Mouse (Mus musculus): ENCODE results near the gene Vamp3. TPM values are rescaled to one million over a fixed set of nuclear protein-coding genes. Genes with fewer than 3 reads are reported as not detected.

Vamp3 gene
- polyA plus RNA-seq, 1 experiment, result 45.0 TPM

- TF ChIP-seq POLR2A (IDR thresholded peaks at IDR 0.05; ENCODE audit: borderline replicate concordance, control insufficient read depth, low read depth, low read length) (no peak), CTCF (IDR thresholded peaks at IDR 0.05; ENCODE audit: control insufficient read depth, insufficient read depth, low read length) (no peak)
- H3K4me1 ChIP-seq (ENCODE audit: control insufficient read depth, insufficient read depth, low read length), result no peaks in the 10 kb centered on the region; the same call in 1 of the 2 replicates
- no peak overlapping the region for H3K27ac ChIP-seq (ENCODE audit: control insufficient read depth, insufficient read depth, low read depth, low read length, poor library complexity)
- H3K4me3 ChIP-seq (replicated peaks; ENCODE audit: control insufficient read depth, low read depth, low read length), result no peak overlapping the region
- WGBS, result 5% methylated on average over 4 of the region's 4 CpGs
Observed at GRCm38 (mm10) chr4:151068751-151069150, 11.0 kb upstream of the Vamp3 start.

- no peak overlapping the region for H3K4me3 ChIP-seq (replicated peaks; ENCODE audit: control insufficient read depth, low read depth, low read length)
- no peak overlapping the region for H3K27ac ChIP-seq (ENCODE audit: control insufficient read depth, insufficient read depth, low read depth, low read length, poor library complexity)
- TF ChIP-seq POLR2A (IDR thresholded peaks at IDR 0.05; ENCODE audit: borderline replicate concordance, control insufficient read depth, low read depth, low read length), result no peak
- TF ChIP-seq CTCF (IDR thresholded peaks at IDR 0.05; ENCODE audit: control insufficient read depth, insufficient read depth, low read length), result no peak
- H3K4me1 ChIP-seq (ENCODE audit: control insufficient read depth, insufficient read depth, low read length), result peaks cover 1% of the 10 kb centered on the region; the same call in 1 of the 2 replicates
- WGBS, result 94% methylated on average over 4 of the region's 4 CpGs
Observed at GRCm38 (mm10) chr4:151059566-151059965, 1.8 kb upstream of the Vamp3 start.

GRCm38 (mm10) chr4:151058634-151059033 lies 871 bp upstream of the Vamp3 start:
- Histone ChIP-seq H3K4me3 (replicated peaks; ENCODE audit: control insufficient read depth, low read depth, low read length) (no peak overlapping the region), H3K4me1 (ENCODE audit: control insufficient read depth, insufficient read depth, low read length) (peaks cover 1% of the 10 kb centered on the region; the same call in 1 of the 2 replicates), H3K27ac (ENCODE audit: control insufficient read depth, insufficient read depth, low read depth, low read length, poor library complexity) (no peak overlapping the region)
- TF ChIP-seq POLR2A (IDR thresholded peaks at IDR 0.05; ENCODE audit: borderline replicate concordance, control insufficient read depth, low read depth, low read length) (no peak), CTCF (IDR thresholded peaks at IDR 0.05; ENCODE audit: control insufficient read depth, insufficient read depth, low read length) (no peak)
- WGBS, result 86% methylated on average over 4 of the region's 4 CpGs

GRCm38 (mm10) chr4:151051162-151051561 lies 6.6 kb downstream of the Vamp3 start:
- no peak overlapping the region for H3K4me3 ChIP-seq (replicated peaks; ENCODE audit: control insufficient read depth, low read depth, low read length)
- WGBS, result 46% methylated on average over 1 of the region's 1 CpGs
- peaks cover under 1% of the 10 kb centered on the region; the same call in 1 of the 2 replicates for H3K4me1 ChIP-seq (ENCODE audit: control insufficient read depth, insufficient read depth, low read length)
- TF ChIP-seq POLR2A (IDR thresholded peaks at IDR 0.05; ENCODE audit: borderline replicate concordance, control insufficient read depth, low read depth, low read length), result no peak
- no peak for TF ChIP-seq CTCF (IDR thresholded peaks at IDR 0.05; ENCODE audit: control insufficient read depth, insufficient read depth, low read length)
- H3K27ac ChIP-seq (ENCODE audit: control insufficient read depth, insufficient read depth, low read depth, low read length, poor library complexity), result no peak overlapping the region

GRCm38 (mm10) chr4:151046524-151046923 lies 11.2 kb downstream of the Vamp3 start:
- TF ChIP-seq CTCF (IDR thresholded peaks at IDR 0.05; ENCODE audit: control insufficient read depth, insufficient read depth, low read length) (no peak), POLR2A (IDR thresholded peaks at IDR 0.05; ENCODE audit: borderline replicate concordance, control insufficient read depth, low read depth, low read length) (no peak)
- WGBS, result 86% methylated on average over 3 of the region's 3 CpGs
- no peak overlapping the region for H3K27ac ChIP-seq (ENCODE audit: control insufficient read depth, insufficient read depth, low read depth, low read length, poor library complexity)
- no peaks in the 10 kb centered on the region; the same call in 1 of the 2 replicates for H3K4me1 ChIP-seq (ENCODE audit: control insufficient read depth, insufficient read depth, low read length)
- no peak overlapping the region for H3K4me3 ChIP-seq (replicated peaks; ENCODE audit: control insufficient read depth, low read depth, low read length)

- H3K27ac ChIP-seq (ENCODE audit: control insufficient read depth, insufficient read depth, low read depth, low read length, poor library complexity), result peak overlapping the region; percentile 6; the same call in 1 of the 2 replicates
- H3K4me3 ChIP-seq (replicated peaks; ENCODE audit: control insufficient read depth, low read depth, low read length), result peak overlapping the region; percentile 71
- TF ChIP-seq POLR2A (IDR thresholded peaks at IDR 0.05; ENCODE audit: borderline replicate concordance, control insufficient read depth, low read depth, low read length), result no peak
- no peak for TF ChIP-seq CTCF (IDR thresholded peaks at IDR 0.05; ENCODE audit: control insufficient read depth, insufficient read depth, low read length)
- WGBS, result 4% methylated on average over 21 of the region's 21 CpGs
- H3K4me1 ChIP-seq (ENCODE audit: control insufficient read depth, insufficient read depth, low read length), result no peaks in the 10 kb centered on the region; the same call in 1 of the 2 replicates
Observed at GRCm38 (mm10) chr4:151044944-151045570, 12.7 kb downstream of the Vamp3 start.

- TF ChIP-seq CTCF (IDR thresholded peaks at IDR 0.05; ENCODE audit: control insufficient read depth, insufficient read depth, low read length) (no peak), POLR2A (IDR thresholded peaks at IDR 0.05; ENCODE audit: borderline replicate concordance, control insufficient read depth, low read depth, low read length) (peak; percentile 28; the same call in 1 of the 2 replicates)
- H3K4me3 ChIP-seq (replicated peaks; ENCODE audit: control insufficient read depth, low read depth, low read length), result peak within 1 kb of the TSS; percentile 71
- H3K27ac ChIP-seq (ENCODE audit: control insufficient read depth, insufficient read depth, low read depth, low read length, poor library complexity), result peak within 1 kb of the TSS; percentile 75
- no peaks in the 10 kb centered on the region; the same call in 1 of the 2 replicates for H3K4me1 ChIP-seq (ENCODE audit: control insufficient read depth, insufficient read depth, low read length)
- under 1% methylated on average over 79 of the region's 79 CpGs for WGBS
Observed at GRCm38 (mm10) chr4:151044037-151044943, 13.5 kb downstream of the Vamp3 start, which contains the start of gene Per3. Gene Per3, minus strand, starts transcription at chr4:151044665.

- no peaks in the 10 kb centered on the region; the same call in 1 of the 2 replicates for H3K4me1 ChIP-seq (ENCODE audit: control insufficient read depth, insufficient read depth, low read length)
- H3K4me3 ChIP-seq (replicated peaks; ENCODE audit: control insufficient read depth, low read depth, low read length), result no peak overlapping the region
- 45% methylated on average over 5 of the region's 5 CpGs for WGBS
- no peak for TF ChIP-seq CTCF (IDR thresholded peaks at IDR 0.05; ENCODE audit: control insufficient read depth, insufficient read depth, low read length)
- TF ChIP-seq POLR2A (IDR thresholded peaks at IDR 0.05; ENCODE audit: borderline replicate concordance, control insufficient read depth, low read depth, low read length), result no peak
- H3K27ac ChIP-seq (ENCODE audit: control insufficient read depth, insufficient read depth, low read depth, low read length, poor library complexity), result no peak overlapping the region
Observed at GRCm38 (mm10) chr4:151043281-151043680, 14.5 kb downstream of the Vamp3 start.

Measured in bone marrow, adult 2 months (tissue).